Mouse (Mus musculus): ENCODE measurements around the gene Abhd2. TPM values are rescaled to one million over a fixed set of nuclear protein-coding genes. Genes with fewer than 3 reads are reported as not detected.

Gene Abhd2
- polyA plus RNA-seq, 1 experiment from 2014 or later: 25.1 TPM

GRCm38 (mm10) chr7:79349738-79350386 is 76.9 kb downstream of the Abhd2 start:
- Histone ChIP-seq H3K27ac (no peak overlapping the region), H3K9ac (no peak overlapping the region), H3K27me3 (ENCODE audit: control insufficient read depth, insufficient read depth, low read length) (no peaks in the 10 kb centered on the region), H3K4me1 (replicated peaks; ENCODE audit: control insufficient read depth, insufficient read depth, low read length) (no peaks in the 10 kb centered on the region), H3K36me3 (replicated peaks; ENCODE audit: control insufficient read depth, insufficient read depth) (peaks cover 61% of the 10 kb centered on the region), H3K4me3 (replicated peaks; ENCODE audit: low read length) (no peak overlapping the region), H3K9me3 (ENCODE audit: control insufficient read depth, low read length) (no peaks in the 10 kb centered on the region), H3K4me2 (replicated peaks) (no peak overlapping the region)
- DNase-seq (ENCODE audit: low spot score): peak; percentile 93
- ATAC-seq (ENCODE audit: low FRiP score): peak; percentile 74
- WGBS: 39% methylated on average over 12 of the region's 12 CpGs

GRCm38 (mm10) chr7:79358350-79359182 is 85.6 kb downstream of the Abhd2 start:
- no peak overlapping the region for H3K4me3 ChIP-seq (replicated peaks; ENCODE audit: low read length)
- H3K4me1 ChIP-seq (replicated peaks; ENCODE audit: control insufficient read depth, insufficient read depth, low read length): peaks cover 14% of the 10 kb centered on the region
- peak overlapping the region; percentile 32; the same call in 1 of the 2 replicates for H3K27ac ChIP-seq
- H3K9me3 ChIP-seq (ENCODE audit: control insufficient read depth, low read length): no peaks in the 10 kb centered on the region
- H3K36me3 ChIP-seq (replicated peaks; ENCODE audit: control insufficient read depth, insufficient read depth): peaks cover 76% of the 10 kb centered on the region
- ATAC-seq (ENCODE audit: low FRiP score) (no peak), DNase-seq (ENCODE audit: low spot score) (no peak)
- WGBS: 67% methylated on average over 15 of the region's 15 CpGs
- no peak overlapping the region for H3K4me2 ChIP-seq (replicated peaks)
- H3K27me3 ChIP-seq (ENCODE audit: control insufficient read depth, insufficient read depth, low read length): no peaks in the 10 kb centered on the region
- 0 out of 2 replicates have a peak overlapping the region, but pooled peaks have one; percentile 24 for H3K9ac ChIP-seq

- H3K4me2 ChIP-seq (replicated peaks): no peak overlapping the region
- no peak overlapping the region for H3K4me3 ChIP-seq (replicated peaks; ENCODE audit: low read length)
- 83% methylated on average over 3 of the region's 3 CpGs for WGBS
- H3K4me1 ChIP-seq (replicated peaks; ENCODE audit: control insufficient read depth, insufficient read depth, low read length): peaks cover 14% of the 10 kb centered on the region
- no peaks in the 10 kb centered on the region for H3K9me3 ChIP-seq (ENCODE audit: control insufficient read depth, low read length)
- H3K9ac ChIP-seq: no peak overlapping the region
- no peak for DNase-seq (ENCODE audit: low spot score)
- H3K36me3 ChIP-seq (replicated peaks; ENCODE audit: control insufficient read depth, insufficient read depth): peaks cover 75% of the 10 kb centered on the region
- ATAC-seq (ENCODE audit: low FRiP score): no peak
- no peak overlapping the region for H3K27ac ChIP-seq
- H3K27me3 ChIP-seq (ENCODE audit: control insufficient read depth, insufficient read depth, low read length): no peaks in the 10 kb centered on the region
These were observed 86.1 kb downstream of the Abhd2 start for GRCm38 (mm10) chr7:79359183-79359435.

GRCm38 (mm10) chr7:79360056-79360455 is 87.1 kb downstream of the Abhd2 start:
- Histone ChIP-seq H3K4me3 (replicated peaks; ENCODE audit: low read length) (no peak overlapping the region), H3K27me3 (ENCODE audit: control insufficient read depth, insufficient read depth, low read length) (no peaks in the 10 kb centered on the region), H3K36me3 (replicated peaks; ENCODE audit: control insufficient read depth, insufficient read depth) (peaks cover 69% of the 10 kb centered on the region), H3K9me3 (ENCODE audit: control insufficient read depth, low read length) (no peaks in the 10 kb centered on the region), H3K4me1 (replicated peaks; ENCODE audit: control insufficient read depth, insufficient read depth, low read length) (peaks cover 18% of the 10 kb centered on the region), H3K4me2 (replicated peaks) (no peak overlapping the region), H3K27ac (peak overlapping the region; percentile 72; the same call in 1 of the 2 replicates), H3K9ac (no peak overlapping the region)
- WGBS: 52% methylated on average over 11 of the region's 11 CpGs
- DNase-seq (ENCODE audit: low spot score) (no peak), ATAC-seq (ENCODE audit: low FRiP score) (no peak)

- H3K36me3 ChIP-seq (replicated peaks; ENCODE audit: control insufficient read depth, insufficient read depth): peaks cover 53% of the 10 kb centered on the region
- no peaks in the 10 kb centered on the region for H3K27me3 ChIP-seq (ENCODE audit: control insufficient read depth, insufficient read depth, low read length)
- DNase-seq (ENCODE audit: low spot score) (peak; percentile 53), ATAC-seq (ENCODE audit: low FRiP score) (peak; percentile 87)
- peak overlapping the region; percentile 72 for H3K27ac ChIP-seq
- H3K9ac ChIP-seq: no peak overlapping the region
- WGBS: 48% methylated on average over 8 of the region's 8 CpGs
- peaks cover 18% of the 10 kb centered on the region for H3K4me1 ChIP-seq (replicated peaks; ENCODE audit: control insufficient read depth, insufficient read depth, low read length)
- no peaks in the 10 kb centered on the region for H3K9me3 ChIP-seq (ENCODE audit: control insufficient read depth, low read length)
- no peak overlapping the region for H3K4me3 ChIP-seq (replicated peaks; ENCODE audit: low read length)
- H3K4me2 ChIP-seq (replicated peaks): no peak overlapping the region
These were observed 89.2 kb downstream of the Abhd2 start for GRCm38 (mm10) chr7:79362208-79362607.

GRCm38 (mm10) chr7:79362830-79363229 is 89.8 kb downstream of the Abhd2 start:
- peak overlapping the region; percentile 72 for H3K27ac ChIP-seq
- H3K4me2 ChIP-seq (replicated peaks): no peak overlapping the region
- peaks cover 49% of the 10 kb centered on the region for H3K36me3 ChIP-seq (replicated peaks; ENCODE audit: control insufficient read depth, insufficient read depth)
- H3K27me3 ChIP-seq (ENCODE audit: control insufficient read depth, insufficient read depth, low read length): no peaks in the 10 kb centered on the region
- no peaks in the 10 kb centered on the region for H3K9me3 ChIP-seq (ENCODE audit: control insufficient read depth, low read length)
- ATAC-seq (ENCODE audit: low FRiP score): no peak
- H3K4me1 ChIP-seq (replicated peaks; ENCODE audit: control insufficient read depth, insufficient read depth, low read length): peaks cover 18% of the 10 kb centered on the region
- H3K4me3 ChIP-seq (replicated peaks; ENCODE audit: low read length): no peak overlapping the region
- no peak for DNase-seq (ENCODE audit: low spot score)
- 88% methylated on average over 7 of the region's 7 CpGs for WGBS
- H3K9ac ChIP-seq: no peak overlapping the region

GRCm38 (mm10) chr7:79363370-79364043 is 90.5 kb downstream of the Abhd2 start:
- H3K9me3 ChIP-seq (ENCODE audit: control insufficient read depth, low read length): no peaks in the 10 kb centered on the region
- no peak overlapping the region for H3K4me2 ChIP-seq (replicated peaks)
- ATAC-seq (ENCODE audit: low FRiP score): peak; percentile 43
- peaks cover 17% of the 10 kb centered on the region for H3K4me1 ChIP-seq (replicated peaks; ENCODE audit: control insufficient read depth, insufficient read depth, low read length)
- no peak overlapping the region for H3K9ac ChIP-seq
- no peak overlapping the region for H3K4me3 ChIP-seq (replicated peaks; ENCODE audit: low read length)
- no peaks in the 10 kb centered on the region for H3K27me3 ChIP-seq (ENCODE audit: control insufficient read depth, insufficient read depth, low read length)
- H3K27ac ChIP-seq: peak overlapping the region; percentile 72
- WGBS: 75% methylated on average over 8 of the region's 8 CpGs
- H3K36me3 ChIP-seq (replicated peaks; ENCODE audit: control insufficient read depth, insufficient read depth): peaks cover 42% of the 10 kb centered on the region
- no peak for DNase-seq (ENCODE audit: low spot score)

- WGBS: 91% methylated on average over 5 of the region's 5 CpGs
- no peak overlapping the region for H3K4me3 ChIP-seq (replicated peaks; ENCODE audit: low read length)
These were observed 95.7 kb downstream of the Abhd2 start for GRCm38 (mm10) chr7:79368664-79369063.

GRCm38 (mm10) chr7:79369416-79369815 is 96.4 kb downstream of the Abhd2 start:
- Histone ChIP-seq H3K36me3 (replicated peaks; ENCODE audit: control insufficient read depth, insufficient read depth) (0 out of 2 replicates have a peak, but pooled peaks cover 6% of the 10 kb centered on the region), H3K4me1 (replicated peaks; ENCODE audit: control insufficient read depth, insufficient read depth, low read length) (0 out of 2 replicates have a peak, but pooled peaks cover 2% of the 10 kb centered on the region), H3K4me2 (replicated peaks) (no peak overlapping the region), H3K9ac (no peak overlapping the region), H3K27ac (no peak overlapping the region), H3K9me3 (ENCODE audit: control insufficient read depth, low read length) (no peaks in the 10 kb centered on the region), H3K4me3 (replicated peaks; ENCODE audit: low read length) (no peak overlapping the region), H3K27me3 (ENCODE audit: control insufficient read depth, insufficient read depth, low read length) (no peaks in the 10 kb centered on the region)
- no peak for DNase-seq (ENCODE audit: low spot score)
- no peak for ATAC-seq (ENCODE audit: low FRiP score)
- 39% methylated on average over 4 of the region's 4 CpGs for WGBS

More at GRCm38 (mm10) chr7:79368664-79369063, 95.7 kb downstream of the Abhd2 start:
- no peak overlapping the region for H3K4me2 ChIP-seq (replicated peaks)
- H3K9ac ChIP-seq: no peak overlapping the region
- no peak for DNase-seq (ENCODE audit: low spot score)
- H3K9me3 ChIP-seq (ENCODE audit: control insufficient read depth, low read length): no peaks in the 10 kb centered on the region
- peaks cover 11% of the 10 kb centered on the region; the same call in 1 of the 2 replicates for H3K36me3 ChIP-seq (replicated peaks; ENCODE audit: control insufficient read depth, insufficient read depth)
- H3K4me1 ChIP-seq (replicated peaks; ENCODE audit: control insufficient read depth, insufficient read depth, low read length): 0 out of 2 replicates have a peak, but pooled peaks cover 4% of the 10 kb centered on the region
- H3K27me3 ChIP-seq (ENCODE audit: control insufficient read depth, insufficient read depth, low read length): no peaks in the 10 kb centered on the region
- H3K27ac ChIP-seq: no peak overlapping the region
- no peak for ATAC-seq (ENCODE audit: low FRiP score)
